Mouse (Mus musculus): ENCODE measurements around the gene Rgs21. TPM values are rescaled to one million over a fixed set of nuclear protein-coding genes. Genes with fewer than 3 reads are reported as not detected.

The Rgs21 gene
- polyA plus RNA-seq (2012; ENCODE audit: insufficient read depth, insufficient read length, missing spikeins): not detected in 2 replicates

DNA sequence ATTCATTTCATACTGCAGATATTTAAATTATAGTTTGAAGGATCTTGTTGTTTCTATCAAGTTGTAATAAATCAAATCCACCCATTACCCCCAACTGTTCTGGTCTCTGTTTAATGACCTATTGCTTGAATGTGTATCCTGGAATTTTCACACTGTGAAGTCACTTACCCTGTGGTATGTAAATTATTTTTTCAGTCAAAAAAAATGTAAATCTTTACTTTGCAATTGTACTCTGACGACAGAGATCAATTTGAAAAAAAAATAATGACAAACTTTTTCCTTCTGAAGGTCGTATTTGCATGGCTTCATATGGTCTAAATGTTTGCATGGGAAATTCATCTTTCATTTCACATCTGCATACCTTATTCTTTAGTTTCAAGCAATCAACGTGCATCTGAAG, at the start of gene Rgs21:
Gene Rgs21 (minus strand): TSS at position 101 of the 400 bp plus-strand sequence.
- H3K4me1 ChIP-seq (ENCODE audit: control insufficient read depth, insufficient read depth, insufficient read length, low read length): no peaks in the 10 kb centered on the region
- H3K4me3 ChIP-seq (ENCODE audit: insufficient read depth, low read depth, low read length): no peak within 1 kb of the TSS
- H3K27ac ChIP-seq (replicated peaks; ENCODE audit: low read depth, low read length): no peak within 1 kb of the TSS

DNA sequence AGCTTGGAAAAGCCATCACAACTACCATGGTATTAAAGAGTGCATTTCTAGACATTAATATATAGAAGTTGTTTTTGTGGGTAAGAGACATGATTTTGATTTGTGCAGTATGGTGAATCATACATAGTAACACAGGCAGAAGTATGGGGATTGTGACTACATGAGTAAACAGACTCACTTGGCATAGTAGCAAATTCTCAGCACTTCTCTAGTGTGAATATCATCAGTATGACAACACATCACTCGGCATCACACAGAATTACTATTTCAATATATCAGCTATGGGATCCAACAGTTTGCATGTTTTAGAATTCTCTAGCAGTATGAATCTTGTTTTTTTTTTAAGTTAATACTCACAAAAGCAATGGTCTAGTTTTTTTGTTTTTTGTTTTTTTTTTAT, 36.6 kb upstream of the Rgs21 start:
- no peaks in the 10 kb centered on the region for H3K4me1 ChIP-seq (ENCODE audit: control insufficient read depth, insufficient read depth, insufficient read length, low read length)
- H3K27ac ChIP-seq (replicated peaks; ENCODE audit: low read depth, low read length): no peak overlapping the region
- no peak overlapping the region for H3K4me3 ChIP-seq (ENCODE audit: insufficient read depth, low read depth, low read length)

DNA sequence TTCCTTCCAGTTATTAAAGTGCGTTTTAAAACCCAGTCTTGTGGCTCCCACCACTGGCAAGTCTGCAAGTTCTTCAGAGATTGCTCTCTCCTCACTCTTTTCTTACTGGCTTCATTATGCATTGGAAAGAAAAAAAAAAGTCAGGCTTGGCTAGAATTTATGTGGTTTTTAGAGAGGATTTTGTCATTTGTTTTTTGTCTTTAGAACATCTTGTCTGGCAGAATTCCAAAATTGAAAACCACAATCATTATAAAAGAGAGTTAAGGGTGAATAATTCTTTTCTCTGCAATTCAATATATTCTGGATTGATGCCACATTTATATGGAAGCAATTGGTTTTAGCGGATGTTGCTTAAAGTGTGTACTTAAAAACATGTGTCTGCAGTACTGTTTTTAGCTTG, 35.5 kb upstream of the Rgs21 start:
- H3K27ac ChIP-seq (replicated peaks; ENCODE audit: low read depth, low read length): no peak overlapping the region
- H3K4me3 ChIP-seq (ENCODE audit: insufficient read depth, low read depth, low read length): no peak overlapping the region
- H3K4me1 ChIP-seq (ENCODE audit: control insufficient read depth, insufficient read depth, insufficient read length, low read length): no peaks in the 10 kb centered on the region

GRCm38 (mm10) chr1:144579321-144579720, 11.9 kb upstream of the Rgs21 start:
- no peak overlapping the region for H3K4me3 ChIP-seq (ENCODE audit: insufficient read depth, low read depth, low read length)
- H3K27ac ChIP-seq (replicated peaks; ENCODE audit: low read depth, low read length): no peak overlapping the region
- no peaks in the 10 kb centered on the region for H3K4me1 ChIP-seq (ENCODE audit: control insufficient read depth, insufficient read depth, insufficient read length, low read length)

DNA sequence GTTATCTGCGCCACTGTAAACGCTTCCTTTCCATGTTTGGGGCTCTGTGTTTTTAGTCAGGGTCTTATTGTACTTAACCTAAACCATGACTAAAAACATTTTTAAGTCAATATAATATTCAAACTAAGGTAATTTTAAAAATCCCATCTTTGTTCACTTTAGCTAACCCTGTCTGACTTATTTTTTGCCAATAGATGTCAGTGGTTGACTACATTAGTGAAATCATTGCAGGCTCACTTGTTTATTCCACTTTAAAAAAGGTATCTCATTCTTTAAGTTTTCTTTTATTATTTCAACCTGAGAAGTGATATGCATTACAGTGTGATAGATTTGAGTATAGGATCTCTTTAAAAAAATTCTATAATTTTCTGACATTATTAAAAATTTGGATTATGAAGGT, 5.5 kb upstream of the Rgs21 start:
- Histone ChIP-seq H3K27ac (replicated peaks; ENCODE audit: low read depth, low read length) (no peak overlapping the region), H3K4me3 (ENCODE audit: insufficient read depth, low read depth, low read length) (no peak overlapping the region), H3K4me1 (ENCODE audit: control insufficient read depth, insufficient read depth, insufficient read length, low read length) (no peaks in the 10 kb centered on the region)

GRCm38 (mm10) chr1:144569905-144570304, 2.4 kb upstream of the Rgs21 start:
- Histone ChIP-seq H3K4me3 (ENCODE audit: insufficient read depth, low read depth, low read length) (no peak overlapping the region), H3K4me1 (ENCODE audit: control insufficient read depth, insufficient read depth, insufficient read length, low read length) (no peaks in the 10 kb centered on the region), H3K27ac (replicated peaks; ENCODE audit: low read depth, low read length) (no peak overlapping the region)

GRCm38 (mm10) chr1:144545142-144545541, 22.3 kb downstream of the Rgs21 start:
- Histone ChIP-seq H3K27ac (replicated peaks; ENCODE audit: low read depth, low read length) (no peak overlapping the region), H3K4me3 (ENCODE audit: insufficient read depth, low read depth, low read length) (no peak overlapping the region), H3K4me1 (ENCODE audit: control insufficient read depth, insufficient read depth, insufficient read length, low read length) (no peaks in the 10 kb centered on the region)

- no peak overlapping the region for H3K4me3 ChIP-seq (ENCODE audit: insufficient read depth, low read depth, low read length)
- H3K27ac ChIP-seq (replicated peaks; ENCODE audit: low read depth, low read length): no peak overlapping the region
- H3K4me1 ChIP-seq (ENCODE audit: control insufficient read depth, insufficient read depth, insufficient read length, low read length): no peaks in the 10 kb centered on the region
Observed at GRCm38 (mm10) chr1:144544497-144544961, 22.9 kb downstream of the Rgs21 start.

- no peak overlapping the region for H3K4me3 ChIP-seq (ENCODE audit: insufficient read depth, low read depth, low read length)
- no peak overlapping the region for H3K27ac ChIP-seq (replicated peaks; ENCODE audit: low read depth, low read length)
- no peaks in the 10 kb centered on the region for H3K4me1 ChIP-seq (ENCODE audit: control insufficient read depth, insufficient read depth, insufficient read length, low read length)
Observed at GRCm38 (mm10) chr1:144531746-144532145, 35.7 kb downstream of the Rgs21 start.

DNA sequence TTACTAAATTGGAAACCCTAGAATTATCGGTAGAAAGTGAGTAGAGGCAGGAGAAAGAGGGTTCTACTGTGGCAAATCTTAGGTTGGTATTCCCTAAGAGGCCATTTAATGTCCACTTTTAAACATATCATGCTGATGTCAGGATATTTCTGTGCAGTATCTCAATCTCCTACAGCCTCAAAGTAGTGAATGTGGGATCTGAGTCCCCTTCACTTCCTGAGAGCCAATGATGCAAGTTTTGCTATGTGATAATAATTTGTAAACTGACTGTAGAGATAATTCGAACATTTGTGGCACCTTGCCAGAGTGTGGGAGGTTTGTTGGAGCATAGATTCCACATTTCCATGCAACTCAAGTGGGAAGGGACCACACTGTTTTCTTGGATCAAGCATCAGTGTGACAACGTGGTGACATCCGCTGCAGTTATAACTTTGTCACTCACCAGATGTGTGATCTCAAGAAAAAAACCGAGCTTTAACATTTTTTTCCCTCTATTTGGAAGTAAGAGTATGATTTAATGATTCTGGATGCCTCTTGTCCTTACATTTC, 49.5 kb downstream of the Rgs21 start:
- no peaks in the 10 kb centered on the region for H3K4me1 ChIP-seq (ENCODE audit: control insufficient read depth, insufficient read depth, insufficient read length, low read length)
- H3K27ac ChIP-seq (replicated peaks; ENCODE audit: low read depth, low read length): no peak overlapping the region
- no peak overlapping the region for H3K4me3 ChIP-seq (ENCODE audit: insufficient read depth, low read depth, low read length)

- H3K4me1 ChIP-seq (ENCODE audit: control insufficient read depth, insufficient read depth, insufficient read length, low read length): no peaks in the 10 kb centered on the region
- no peak overlapping the region for H3K4me3 ChIP-seq (ENCODE audit: insufficient read depth, low read depth, low read length)
- H3K27ac ChIP-seq (replicated peaks; ENCODE audit: low read depth, low read length): no peak overlapping the region
Observed at GRCm38 (mm10) chr1:144502241-144502640, 65.2 kb downstream of the Rgs21 start.

DNA sequence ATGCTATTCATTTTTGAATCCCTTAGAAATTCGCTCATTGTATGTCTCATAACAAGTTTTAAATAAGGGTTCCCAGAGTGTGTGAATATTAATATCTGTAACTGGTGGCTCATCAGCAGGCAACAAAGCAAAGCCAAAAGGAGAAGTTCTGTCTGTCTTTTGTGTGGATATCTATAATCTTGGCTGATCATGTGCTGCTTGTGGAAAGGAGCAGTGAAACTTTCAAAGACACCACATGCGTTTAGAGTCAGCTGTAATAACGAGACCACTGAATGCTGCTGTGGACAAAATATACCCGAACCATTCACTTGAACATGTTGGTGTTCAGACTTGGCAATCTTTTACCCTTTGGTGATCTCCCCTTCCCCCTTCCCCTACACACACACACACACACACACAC, 67.0 kb downstream of the Rgs21 start:
- H3K27ac ChIP-seq (replicated peaks; ENCODE audit: low read depth, low read length): no peak overlapping the region
- H3K4me3 ChIP-seq (ENCODE audit: insufficient read depth, low read depth, low read length): no peak overlapping the region
- no peaks in the 10 kb centered on the region for H3K4me1 ChIP-seq (ENCODE audit: control insufficient read depth, insufficient read depth, insufficient read length, low read length)

- H3K4me1 ChIP-seq (ENCODE audit: control insufficient read depth, insufficient read depth, insufficient read length, low read length): no peaks in the 10 kb centered on the region
- no peak overlapping the region for H3K27ac ChIP-seq (replicated peaks; ENCODE audit: low read depth, low read length)
- H3K4me3 ChIP-seq (ENCODE audit: insufficient read depth, low read depth, low read length): no peak overlapping the region
Observed at GRCm38 (mm10) chr1:144499719-144500118, 67.7 kb downstream of the Rgs21 start.

DNA sequence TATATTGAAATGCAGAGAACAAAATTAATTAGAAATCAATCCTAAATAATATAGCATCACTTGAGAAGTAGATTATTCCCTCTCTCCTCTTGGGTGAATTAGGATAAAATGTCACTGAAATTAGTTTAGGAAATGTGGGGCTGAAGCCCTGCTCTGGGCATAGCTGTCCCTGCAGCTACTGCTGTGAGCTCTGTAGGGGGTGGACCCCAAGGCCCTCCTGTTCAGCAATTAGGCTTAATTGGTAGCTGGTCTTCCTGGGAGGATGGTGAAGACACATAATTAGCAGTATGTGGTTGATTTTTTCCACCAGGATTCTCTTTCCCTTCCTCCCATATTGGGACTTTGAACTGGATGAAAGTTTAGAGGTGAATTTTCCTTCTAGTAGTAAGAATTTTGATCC, 68.7 kb downstream of the Rgs21 start:
- Histone ChIP-seq H3K27ac (replicated peaks; ENCODE audit: low read depth, low read length) (no peak overlapping the region), H3K4me3 (ENCODE audit: insufficient read depth, low read depth, low read length) (no peak overlapping the region), H3K4me1 (ENCODE audit: control insufficient read depth, insufficient read depth, insufficient read length, low read length) (no peaks in the 10 kb centered on the region)

DNA sequence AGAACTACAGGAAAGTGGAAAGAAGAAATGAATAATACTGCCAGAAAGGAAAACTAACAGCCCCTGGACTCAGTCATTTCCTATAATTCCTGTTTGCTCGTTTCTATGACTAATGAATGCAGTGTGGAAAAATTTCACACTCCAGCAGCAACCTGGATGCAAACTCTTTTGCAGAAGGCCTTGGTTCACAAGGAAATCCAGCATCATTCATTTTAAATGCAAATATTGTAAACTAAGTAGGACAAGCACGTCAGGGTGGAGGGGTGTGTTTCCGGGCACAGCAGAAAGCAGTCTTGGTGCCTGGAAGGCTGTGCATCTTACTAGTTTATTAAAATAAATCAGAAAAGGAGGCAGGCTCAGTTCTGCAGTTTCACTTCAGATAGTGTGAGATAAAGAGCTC, 69.4 kb downstream of the Rgs21 start:
- Histone ChIP-seq H3K4me3 (ENCODE audit: insufficient read depth, low read depth, low read length) (no peak overlapping the region), H3K27ac (replicated peaks; ENCODE audit: low read depth, low read length) (no peak overlapping the region), H3K4me1 (ENCODE audit: control insufficient read depth, insufficient read depth, insufficient read length, low read length) (no peaks in the 10 kb centered on the region)

DNA sequence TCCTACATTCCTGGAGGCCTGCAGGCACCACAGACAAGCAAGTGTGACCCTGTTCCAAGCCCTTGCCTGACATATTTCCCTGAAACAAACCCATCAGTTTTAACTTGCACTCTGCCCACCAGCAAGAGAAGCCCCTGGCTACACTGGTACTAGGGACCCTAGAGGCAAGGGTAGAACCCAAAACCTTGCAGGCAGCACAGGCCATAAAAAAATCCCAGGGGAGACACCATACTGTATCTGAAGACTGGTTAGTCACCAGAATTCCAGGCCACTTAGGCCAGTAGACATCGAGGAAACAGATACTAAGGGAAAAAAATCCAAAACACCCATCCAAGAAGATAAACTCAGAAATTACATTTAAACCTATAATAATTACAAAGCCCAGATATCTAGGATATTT, 74.1 kb downstream of the Rgs21 start:
- Histone ChIP-seq H3K4me1 (ENCODE audit: control insufficient read depth, insufficient read depth, insufficient read length, low read length) (no peaks in the 10 kb centered on the region), H3K4me3 (ENCODE audit: insufficient read depth, low read depth, low read length) (no peak overlapping the region), H3K27ac (replicated peaks; ENCODE audit: low read depth, low read length) (no peak overlapping the region)
